Mouse (Mus musculus): ENCODE measurements around the gene Cenpe.

GRCm38 (mm10) chr3:135260233-135260632 is 47.9 kb downstream of the Cenpe start:
- TF ChIP-seq POLR2A (IDR thresholded peaks at IDR 0.05; ENCODE audit: low read depth, low read length), result no peak
- no peak for TF ChIP-seq CTCF (IDR thresholded peaks at IDR 0.05; ENCODE audit: extremely low read depth, insufficient read length, insufficient replicate concordance, low read depth, low read length)

Measured in small intestine, adult 2 months (tissue).